Mouse (Mus musculus) stomach, postnatal 0 days (tissue): ENCODE results near the gene Syt14.

ENCODE experiments used
- CTCF ChIP-seq: IDR thresholded peaks from 2 replicates; pipeline ENCODE4 v1.5.1; 2016; ENCODE audit warnings: antibody characterized with exemption, low read depth, mild to moderate bottlenecking, moderate library complexity
- EP300 ChIP-seq: optimal IDR thresholded peaks from 2 replicates; pipeline ENCODE3; 2016; ENCODE audit warnings: antibody characterized with exemption

DNA sequence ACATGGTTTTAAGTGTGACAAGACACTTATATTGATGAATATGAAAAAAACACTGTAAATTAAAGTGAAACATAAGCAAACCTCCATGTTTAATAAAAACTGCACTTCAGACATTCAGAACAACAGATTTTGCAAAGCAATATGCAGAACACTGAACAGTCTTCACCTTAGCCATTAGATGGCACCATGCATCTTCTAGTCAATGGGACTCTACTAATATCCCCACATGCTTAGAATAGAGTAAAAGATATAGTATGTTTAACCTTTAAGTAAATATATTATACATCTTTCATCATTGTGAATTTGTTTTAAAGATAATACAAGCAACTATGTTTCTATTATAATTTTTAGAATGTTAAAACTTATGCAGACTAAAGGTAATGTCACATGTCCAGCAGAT, 34.7 kb downstream of the Syt14 start:
- peak; percentile 77 for TF ChIP-seq CTCF
- TF ChIP-seq EP300 = no peak
